Mouse (Mus musculus) gastrocnemius, postnatal 10 days (tissue): ENCODE measurements at regions not wholly inside any gene's neighbourhood (a gene's known extent, or its start where the extent isn't known, plus 50 kb on each side); places are given as distances from the start of the nearest gene placed in this dataset.

Experiments used
- DNase-seq: peaks from one replicate; pipeline ENCODE4 v3.0.0; 2021; ENCODE audit warnings: mixed read lengths

- no peak for DNase-seq
Measured at GRCm38 (mm10) chr17:75714059-75714458, 162.3 kb upstream of the Fam98a start.

GRCm38 (mm10) chr17:75707687-75708086, 155.9 kb upstream of the Fam98a start:
- no peak for DNase-seq

GRCm38 (mm10) chr17:75705357-75705756, 153.6 kb upstream of the Fam98a start:
- no peak for DNase-seq

GRCm38 (mm10) chr17:75703865-75704264, 152.1 kb upstream of the Fam98a start:
- DNase-seq = no peak

GRCm38 (mm10) chr17:75696729-75697103, 145.0 kb upstream of the Fam98a start:
- DNase-seq = no peak

- no peak for DNase-seq
Measured at GRCm38 (mm10) chr17:75696103-75696728, 144.5 kb upstream of the Fam98a start.

- DNase-seq = no peak
Measured at GRCm38 (mm10) chr17:75685927-75686326, 134.2 kb upstream of the Fam98a start.

GRCm38 (mm10) chr17:75646982-75647381, 95.2 kb upstream of the Fam98a start:
- no peak for DNase-seq

- no peak for DNase-seq
Measured at GRCm38 (mm10) chr17:75644698-75645097, 93.0 kb upstream of the Fam98a start.

GRCm38 (mm10) chr17:75642311-75642710, 90.6 kb upstream of the Fam98a start:
- no peak for DNase-seq

- DNase-seq = no peak
Measured at GRCm38 (mm10) chr17:75641010-75641498, 89.3 kb upstream of the Fam98a start.

GRCm38 (mm10) chr17:75640575-75640974, 88.8 kb upstream of the Fam98a start:
- DNase-seq = no peak

GRCm38 (mm10) chr17:75629857-75630256, 78.1 kb upstream of the Fam98a start:
- DNase-seq = no peak

- no peak for DNase-seq
Measured at GRCm38 (mm10) chr17:75619472-75619871, 67.7 kb upstream of the Fam98a start.

- DNase-seq = no peak
Measured at GRCm38 (mm10) chr17:75618514-75618913, 66.8 kb upstream of the Fam98a start.

GRCm38 (mm10) chr17:75617280-75617679, 65.5 kb upstream of the Fam98a start:
- no peak for DNase-seq

- peak; percentile 23 for DNase-seq
Measured at GRCm38 (mm10) chr17:75615335-75615734, 63.6 kb upstream of the Fam98a start.

- DNase-seq = no peak
Measured at GRCm38 (mm10) chr17:75603417-75604086, 51.8 kb upstream of the Fam98a start.
